Mouse (Mus musculus) embryonic fibroblast, embryonic 13.5 days (primary cell): ENCODE measurements around the gene Aak1.

Source experiments
- CTCF ChIP-seq: IDR thresholded peaks from 2 replicates; pipeline ENCODE4 v1.5.1; 2011; ENCODE audit warnings: mild to moderate bottlenecking, control low read depth, low read length, moderate library complexity, borderline replicate concordance; ENCODE audit not compliant: insufficient read depth
- POLR2A ChIP-seq: IDR thresholded peaks from 2 replicates; pipeline ENCODE4 v1.6.1; 2011; ENCODE audit warnings: low read depth, mild to moderate bottlenecking, control low read depth, low read length, moderate library complexity

- no peak for TF ChIP-seq CTCF
- no peak for TF ChIP-seq POLR2A
Observed at GRCm38 (mm10) chr6:87004099-87004498, 154.8 kb downstream of the Aak1 start.
